Mouse (Mus musculus) embryonic facial prominence, embryonic 12.5 days (tissue): Measurements from ENCODE around the gene Nemp1. TPM values are rescaled to one million over a fixed set of nuclear protein-coding genes. Genes with fewer than 3 reads are reported as not detected.
A peak's percentile ranks its signal among the peaks of the same experiment; 100 is the strongest.
"Not testable (repeated sequence)": the region's sequence is repeated elsewhere in the genome, so short reads cannot be mapped to it uniquely, and the experiment has no call there.

Experiments
- ATAC-seq: fragments of 200-750 bp; cut with Nextera tagmentation; 2 replicates; pipeline ENCODE4 v1.8.0; 2017; ENCODE audit not compliant: insufficient number of reproducible peaks, insufficient read depth, low FRiP score, low TSS enrichment
- H3K27ac ChIP-seq: fragments of 300-500 bp; sonication (generic); 2 replicates; pipeline ENCODE4 v1.5.1; 2016; ENCODE audit warnings: mild to moderate bottlenecking
- H3K27me3 ChIP-seq: fragments of 300-500 bp; sonication (generic); 2 replicates; pipeline ENCODE4 v1.6.1; 2016; ENCODE audit warnings: mild to moderate bottlenecking, moderate library complexity
- H3K36me3 ChIP-seq: fragments of 300-500 bp; sonication (generic); 2 replicates; pipeline ENCODE4 v1.6.1; 2016; ENCODE audit warnings: mild to moderate bottlenecking
- H3K4me1 ChIP-seq: fragments of 300-500 bp; sonication (generic); 2 replicates; pipeline ENCODE4 v1.6.1; 2016
- H3K4me2 ChIP-seq: fragments of 300-500 bp; sonication (generic); replicated peaks from 2 replicates; pipeline ENCODE4 v1.6.1; 2016; ENCODE audit warnings: mild to moderate bottlenecking, moderate library complexity
- H3K4me3 ChIP-seq: fragments of 300-500 bp; sonication (generic); 2 replicates; pipeline ENCODE4 v1.5.1; 2016; ENCODE audit warnings: mild to moderate bottlenecking
- H3K9ac ChIP-seq: fragments of 300-500 bp; sonication (generic); 2 replicates; pipeline ENCODE4 v1.6.1; 2016; ENCODE audit warnings: mild to moderate bottlenecking, moderate library complexity
- H3K9me3 ChIP-seq: fragments of 300-500 bp; sonication (generic); 2 replicates; pipeline ENCODE4 v1.6.1; 2016; ENCODE audit warnings: mild to moderate bottlenecking, moderate library complexity
- WGBS: fragments of 180-500 bp; shearing (Covaris S2); methylation state at CpG from one replicate; pipeline ENCODE4 v1.1.7; 2016; 5-methylcytosine and 5-hydroxymethylcytosine counted together
- polyA plus RNA-seq: library from polyadenylated mRNA; unstranded; fragments of >200 nt; fragmentation: Nextera tagmentation; extraction: Ambion mirVana; gene quantifications from 2 replicates; pipeline ENCODE4 v1.2.1, GENCODE M21; 2016

The Nemp1 gene
- polyA plus RNA-seq, 1 experiment from 2014 or later: 11.9 TPM

DNA sequence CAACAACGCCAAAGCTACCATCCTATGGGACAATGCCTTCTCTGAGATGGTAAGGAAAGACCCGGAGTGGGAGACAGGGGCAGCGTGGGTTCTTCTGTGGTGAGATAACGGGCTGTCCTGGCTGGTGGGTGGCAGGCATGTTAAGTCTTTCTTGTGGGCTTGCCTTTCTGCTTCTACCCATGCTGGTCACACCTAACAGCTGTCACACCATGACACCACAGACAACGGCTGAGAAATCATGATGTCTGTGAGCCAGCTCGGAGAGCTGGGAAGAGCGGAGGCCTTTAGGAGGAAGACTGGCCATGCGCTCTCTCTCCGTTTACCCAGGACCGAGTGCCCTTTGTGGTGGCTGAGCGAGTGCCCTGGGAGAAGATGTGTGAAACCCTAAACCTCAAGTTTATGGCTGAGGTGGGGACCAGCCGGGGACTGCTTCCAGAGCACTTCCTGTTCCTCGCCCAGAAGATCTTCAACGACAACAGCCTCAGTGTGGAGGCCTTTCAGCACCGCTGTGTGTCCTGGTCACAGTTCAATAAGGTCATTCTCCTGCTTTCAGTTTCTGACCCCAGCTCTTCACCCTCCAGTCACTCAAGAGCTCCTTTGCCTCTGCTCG, 11.6 kb upstream of the Nemp1 start:
- H3K27ac ChIP-seq: no peak overlapping the region
- H3K9me3 ChIP-seq: no peaks in the 10 kb centered on the region
- H3K4me2 ChIP-seq: no peak overlapping the region
- H3K4me3 ChIP-seq: no peak overlapping the region
- peaks cover 13% of the 10 kb centered on the region; the same call in 1 of the 2 replicates for H3K4me1 ChIP-seq
- ATAC-seq: no peak
- no peak overlapping the region for H3K9ac ChIP-seq
- no peaks in the 10 kb centered on the region for H3K27me3 ChIP-seq
- WGBS: 65% methylated on average over 16 of the region's 16 CpGs
- H3K36me3 ChIP-seq: peaks cover 13% of the 10 kb centered on the region; the same call in 1 of the 2 replicates

DNA sequence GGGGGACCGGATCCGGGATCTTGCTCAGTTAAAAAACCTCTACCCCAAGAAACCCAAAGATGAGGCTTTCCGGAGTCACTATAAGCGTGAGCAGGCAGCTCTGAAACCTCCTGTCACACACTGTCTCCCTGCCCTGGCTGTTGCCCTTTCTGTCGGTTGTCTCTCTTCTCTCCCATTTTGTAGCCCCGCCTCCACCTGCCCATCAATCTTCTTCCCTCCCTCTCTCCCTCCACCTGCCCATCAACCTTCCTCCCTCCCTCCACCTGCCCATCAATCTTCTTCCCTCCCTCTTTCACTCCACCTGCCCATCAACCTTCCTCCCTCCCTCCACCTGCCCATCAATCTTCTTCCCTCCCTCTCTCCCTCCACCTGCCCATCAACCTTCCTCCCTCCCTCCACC, 9.1 kb upstream of the Nemp1 start:
- not testable (repeated sequence) for H3K4me2 ChIP-seq, H3K9ac ChIP-seq, H3K27me3 ChIP-seq, H3K9me3 ChIP-seq, H3K4me3 ChIP-seq, ATAC-seq, H3K27ac ChIP-seq
- Histone ChIP-seq H3K36me3 (peaks cover 19% of the 10 kb centered on the region), H3K4me1 (peaks cover 30% of the 10 kb centered on the region)
- WGBS: 55% methylated on average over 6 of the region's 6 CpGs

DNA sequence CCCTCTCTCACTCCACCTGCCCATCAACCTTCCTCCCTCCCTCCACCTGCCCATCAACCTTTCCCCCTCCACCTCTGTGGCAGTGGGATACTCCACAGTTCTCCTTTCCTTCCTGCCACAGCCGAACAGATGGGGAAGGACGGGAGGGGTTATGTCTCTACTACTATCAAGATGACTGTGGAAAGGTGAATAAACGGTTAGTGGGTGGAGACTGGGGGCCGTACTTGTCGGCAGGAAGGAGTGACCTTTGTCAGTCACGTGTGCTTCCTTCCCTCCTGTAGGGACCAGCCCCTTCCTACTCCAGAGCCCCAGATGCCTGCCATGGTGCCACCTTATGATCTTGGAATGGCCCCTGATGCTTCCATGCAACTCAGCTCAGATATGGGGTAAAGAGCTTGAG, 8.6 kb upstream of the Nemp1 start:
- peaks cover 30% of the 10 kb centered on the region for H3K4me1 ChIP-seq
- H3K4me3 ChIP-seq: no peak overlapping the region
- no peaks in the 10 kb centered on the region for H3K9me3 ChIP-seq
- H3K27ac ChIP-seq: no peak overlapping the region
- no peak for ATAC-seq
- no peak overlapping the region for H3K9ac ChIP-seq
- H3K36me3 ChIP-seq: peaks cover 23% of the 10 kb centered on the region
- H3K4me2 ChIP-seq: no peak overlapping the region
- WGBS: 15% methylated on average over 6 of the region's 6 CpGs
- no peaks in the 10 kb centered on the region for H3K27me3 ChIP-seq

DNA sequence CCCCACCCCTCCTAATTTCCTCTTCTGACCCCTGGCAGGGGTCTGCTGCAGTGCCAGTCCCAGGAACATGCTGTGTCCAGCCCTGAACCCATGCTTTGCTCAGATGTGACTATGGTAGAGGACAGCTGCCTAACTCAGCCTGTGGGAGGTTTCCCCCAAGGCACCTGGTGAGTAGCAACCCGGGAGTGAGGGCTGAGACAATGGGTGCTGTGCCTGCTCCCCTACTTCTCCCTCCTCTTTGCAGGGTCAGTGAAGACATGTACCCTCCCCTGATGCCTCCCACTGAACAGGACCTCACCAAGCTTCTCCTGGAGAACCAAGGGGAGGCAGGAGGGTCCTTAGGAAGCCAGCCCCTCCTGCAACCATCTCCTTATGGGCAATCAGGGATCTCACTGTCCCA, 7.2 kb upstream of the Nemp1 start:
- H3K4me1 ChIP-seq: peaks cover 44% of the 10 kb centered on the region
- no peak overlapping the region for H3K4me2 ChIP-seq
- no peak for ATAC-seq
- H3K27ac ChIP-seq: no peak overlapping the region
- H3K9me3 ChIP-seq: no peaks in the 10 kb centered on the region
- H3K36me3 ChIP-seq: peaks cover 33% of the 10 kb centered on the region
- H3K4me3 ChIP-seq: no peak overlapping the region
- H3K9ac ChIP-seq: no peak overlapping the region
- no peaks in the 10 kb centered on the region for H3K27me3 ChIP-seq
- 60% methylated on average over 1 of the region's 1 CpGs for WGBS

DNA sequence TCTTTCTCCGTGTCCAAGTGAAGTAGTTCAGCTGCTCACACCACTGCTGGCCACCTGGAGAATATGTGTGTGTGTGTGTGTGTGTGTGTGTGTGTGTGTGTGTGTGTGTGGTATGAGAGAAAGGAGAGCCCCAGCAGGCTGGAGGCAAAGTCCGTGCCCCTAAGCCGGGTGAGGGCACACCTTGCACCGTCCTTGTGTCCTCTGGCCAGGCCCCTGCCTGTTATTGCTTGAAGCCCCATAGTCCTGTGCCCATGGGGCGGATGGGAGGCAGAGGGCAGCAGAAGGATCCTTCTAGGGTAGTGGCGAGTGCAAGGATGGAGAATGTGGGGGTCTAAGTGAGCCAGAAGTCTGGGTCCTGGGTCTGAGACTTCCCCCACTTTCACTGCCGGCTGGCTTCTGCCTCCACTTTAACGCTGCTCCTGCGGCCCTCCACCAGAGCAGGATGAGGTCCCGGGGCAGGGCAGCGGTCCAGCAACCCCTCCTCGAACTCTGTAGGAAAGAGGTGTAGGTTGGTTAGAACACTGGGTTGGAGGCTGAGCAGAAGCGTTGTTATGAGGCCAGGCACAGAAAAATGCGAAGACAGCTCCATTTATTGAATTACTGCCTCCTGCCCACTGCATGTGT, 5.3 kb upstream of the Nemp1 start:
- Histone ChIP-seq H3K4me3 (peak overlapping the region; percentile 15; the same call in 1 of the 2 replicates), H3K9ac (peak overlapping the region; percentile 37), H3K4me1 (peaks cover 56% of the 10 kb centered on the region), H3K4me2 (peak overlapping the region; percentile 42), H3K27ac (peak overlapping the region; percentile 85), H3K9me3 (no peaks in the 10 kb centered on the region), H3K27me3 (no peaks in the 10 kb centered on the region), H3K36me3 (peaks cover 34% of the 10 kb centered on the region)
- ATAC-seq: no peak
- 23% methylated on average over 14 of the region's 14 CpGs for WGBS

DNA sequence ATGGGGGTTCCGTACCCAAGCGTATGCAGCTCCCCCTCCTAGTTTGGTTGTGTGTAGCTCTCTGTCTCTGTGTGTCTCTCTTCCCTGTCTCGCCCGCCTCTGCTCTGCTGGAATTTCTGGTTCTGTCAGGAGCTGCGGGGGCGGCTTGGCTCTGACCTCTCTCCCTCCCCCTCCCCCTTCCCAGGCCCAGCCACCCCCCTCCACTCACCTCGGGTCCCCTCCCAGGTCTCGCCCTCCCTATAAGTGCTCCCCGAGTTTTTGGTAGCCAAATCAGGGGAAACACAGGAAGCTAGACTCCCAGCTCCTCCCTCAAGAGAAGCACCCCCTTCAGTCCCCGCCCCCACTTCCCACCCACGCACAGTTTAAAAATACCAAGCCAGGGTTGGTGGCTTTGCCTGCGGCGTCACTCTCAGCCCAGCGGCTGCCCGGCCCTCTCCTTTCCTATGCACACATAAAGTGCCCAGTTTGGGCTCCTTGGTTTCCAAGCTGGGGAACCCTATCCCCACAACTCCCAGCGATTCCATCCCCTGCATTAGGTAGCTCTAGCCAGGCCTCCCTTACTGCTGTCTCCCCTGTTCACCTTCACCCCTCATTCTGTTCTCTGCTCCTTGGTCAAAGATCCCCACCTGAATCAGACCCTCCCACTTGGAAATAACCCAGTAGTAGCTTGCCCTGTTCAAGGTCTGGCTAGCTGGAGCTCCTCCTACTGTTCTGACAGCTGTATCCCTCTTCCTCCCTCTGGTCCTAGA, 4.6 kb upstream of the Nemp1 start:
- Histone ChIP-seq H3K9ac (peak overlapping the region; percentile 37), H3K4me3 (peak overlapping the region; percentile 15), H3K9me3 (no peaks in the 10 kb centered on the region), H3K4me2 (peak overlapping the region; percentile 42), H3K27ac (peak overlapping the region; percentile 85), H3K36me3 (peaks cover 34% of the 10 kb centered on the region), H3K4me1 (peaks cover 56% of the 10 kb centered on the region), H3K27me3 (no peaks in the 10 kb centered on the region)
- ATAC-seq: no peak
- WGBS: 10% methylated on average over 16 of the region's 16 CpGs

DNA sequence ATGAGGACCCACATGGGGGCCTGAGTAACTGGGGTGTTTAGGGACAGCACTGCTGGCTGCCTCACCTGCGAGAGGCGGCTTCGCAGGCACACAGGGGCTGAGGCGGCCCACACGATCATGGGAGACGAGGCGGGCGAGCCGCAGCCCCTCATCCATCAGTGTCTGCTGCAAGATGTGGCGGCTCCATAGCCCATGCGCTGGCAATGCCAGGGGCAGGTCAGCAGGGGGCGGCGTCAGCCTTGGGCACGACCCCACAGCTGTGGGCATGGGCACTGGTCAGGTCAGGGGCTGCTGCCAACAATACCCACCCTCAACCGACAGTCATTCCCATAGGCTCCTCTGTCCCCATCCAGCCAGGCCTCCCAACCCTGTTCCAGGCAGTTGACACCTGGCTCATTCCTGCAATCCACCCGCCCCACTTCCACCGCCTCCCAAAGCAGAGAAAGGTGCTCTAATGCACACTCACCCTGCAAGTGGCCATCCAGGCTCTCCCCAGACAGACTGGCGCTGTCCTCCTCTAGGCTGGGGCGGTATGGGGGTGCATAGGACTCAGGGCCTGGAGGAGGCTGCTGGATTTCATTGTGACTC, 3.9 kb upstream of the Nemp1 start:
- no peaks in the 10 kb centered on the region for H3K9me3 ChIP-seq
- H3K9ac ChIP-seq: peak overlapping the region; percentile 37
- peak overlapping the region; percentile 42 for H3K4me2 ChIP-seq
- no peaks in the 10 kb centered on the region for H3K27me3 ChIP-seq
- H3K36me3 ChIP-seq: peaks cover 34% of the 10 kb centered on the region
- peak overlapping the region; percentile 15; the same call in 1 of the 2 replicates for H3K4me3 ChIP-seq
- peak overlapping the region; percentile 85 for H3K27ac ChIP-seq
- ATAC-seq: no peak
- WGBS: 25% methylated on average over 19 of the region's 19 CpGs
- peaks cover 56% of the 10 kb centered on the region for H3K4me1 ChIP-seq

DNA sequence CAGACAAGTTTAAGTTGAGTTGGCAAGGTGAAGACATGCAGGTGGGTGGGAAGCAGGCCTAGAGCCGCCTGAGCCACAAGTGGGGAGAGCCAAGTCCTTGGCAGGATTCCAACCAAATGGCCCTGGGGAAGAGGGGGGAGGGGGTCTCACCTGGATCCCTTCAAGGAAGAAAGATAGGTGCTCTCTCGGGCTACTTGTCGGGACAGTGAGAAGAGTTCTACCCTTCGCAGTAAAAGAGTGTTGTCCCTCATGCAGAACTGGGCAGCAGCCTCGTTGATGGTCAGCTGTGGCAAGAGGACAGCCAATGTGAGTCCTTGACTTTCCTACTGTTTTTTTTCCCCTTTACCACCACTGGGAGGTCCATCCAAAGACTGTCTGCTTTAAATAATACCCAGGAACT, 3.1 kb upstream of the Nemp1 start:
- Histone ChIP-seq H3K9me3 (no peaks in the 10 kb centered on the region), H3K4me2 (peak overlapping the region; percentile 86), H3K27ac (peak overlapping the region; percentile 85; the same call in 1 of the 2 replicates), H3K4me3 (0 out of 2 replicates have a peak overlapping the region, but pooled peaks have one; percentile 15), H3K27me3 (no peaks in the 10 kb centered on the region), H3K9ac (no peak overlapping the region), H3K4me1 (peaks cover 52% of the 10 kb centered on the region), H3K36me3 (peaks cover 34% of the 10 kb centered on the region)
- WGBS: 27% methylated on average over 5 of the region's 5 CpGs
- ATAC-seq: no peak

DNA sequence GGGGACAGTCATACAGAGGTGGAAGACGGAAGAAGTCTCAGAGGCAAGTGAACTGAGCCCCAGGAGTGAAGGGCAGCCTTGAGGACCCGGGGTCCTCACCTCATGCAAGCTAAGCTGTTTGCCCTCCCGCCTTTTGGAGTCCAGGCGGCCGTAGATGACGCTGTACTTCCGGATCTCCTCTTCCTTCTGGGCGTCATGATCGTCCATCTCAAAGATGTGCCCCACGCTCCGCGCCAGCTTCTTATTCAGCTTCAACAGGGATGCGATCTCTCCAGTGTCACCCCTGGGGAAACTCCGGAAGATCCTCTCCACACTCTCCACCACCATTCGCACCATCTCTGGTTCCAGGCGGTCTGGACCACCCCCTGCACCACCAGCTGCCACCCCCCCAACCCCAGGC, 2.5 kb upstream of the Nemp1 start:
- 0 out of 2 replicates have a peak overlapping the region, but pooled peaks have one; percentile 85 for H3K27ac ChIP-seq
- no peaks in the 10 kb centered on the region for H3K27me3 ChIP-seq
- H3K36me3 ChIP-seq: peaks cover 34% of the 10 kb centered on the region
- H3K9ac ChIP-seq: peak overlapping the region; percentile 90; the same call in 1 of the 2 replicates
- no peaks in the 10 kb centered on the region for H3K9me3 ChIP-seq
- no peak for ATAC-seq
- peak overlapping the region; percentile 78 for H3K4me3 ChIP-seq
- peak overlapping the region; percentile 86 for H3K4me2 ChIP-seq
- WGBS: 28% methylated on average over 16 of the region's 16 CpGs
- H3K4me1 ChIP-seq: peaks cover 52% of the 10 kb centered on the region

DNA sequence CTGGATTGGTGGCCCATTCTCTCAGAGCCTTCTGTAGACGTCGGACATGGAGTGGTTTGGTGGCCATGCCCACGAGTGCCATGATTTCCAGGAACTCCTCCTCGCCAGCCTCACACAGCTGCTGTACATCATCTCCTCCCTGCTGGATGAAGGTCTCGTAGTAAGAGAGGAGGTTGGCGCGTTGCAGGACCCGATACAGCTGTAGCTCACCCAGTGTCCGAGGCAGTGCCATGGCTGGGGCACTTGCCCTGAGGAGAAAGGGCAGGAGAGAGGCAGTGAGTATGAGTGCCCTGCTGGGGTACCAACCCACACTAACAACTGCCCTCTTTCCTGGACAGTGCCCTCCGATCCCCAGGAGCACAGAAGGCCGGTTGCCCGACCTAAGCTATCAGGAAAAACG, 1.8 kb upstream of the Nemp1 start:
- peak overlapping the region; percentile 90 for H3K9ac ChIP-seq
- ATAC-seq: no peak
- no peak overlapping the region for H3K27ac ChIP-seq
- WGBS: 28% methylated on average over 13 of the region's 13 CpGs
- H3K36me3 ChIP-seq: peaks cover 33% of the 10 kb centered on the region
- no peaks in the 10 kb centered on the region for H3K9me3 ChIP-seq
- H3K4me3 ChIP-seq: peak overlapping the region; percentile 78
- H3K4me1 ChIP-seq: peaks cover 58% of the 10 kb centered on the region
- no peaks in the 10 kb centered on the region for H3K27me3 ChIP-seq
- H3K4me2 ChIP-seq: peak overlapping the region; percentile 86

DNA sequence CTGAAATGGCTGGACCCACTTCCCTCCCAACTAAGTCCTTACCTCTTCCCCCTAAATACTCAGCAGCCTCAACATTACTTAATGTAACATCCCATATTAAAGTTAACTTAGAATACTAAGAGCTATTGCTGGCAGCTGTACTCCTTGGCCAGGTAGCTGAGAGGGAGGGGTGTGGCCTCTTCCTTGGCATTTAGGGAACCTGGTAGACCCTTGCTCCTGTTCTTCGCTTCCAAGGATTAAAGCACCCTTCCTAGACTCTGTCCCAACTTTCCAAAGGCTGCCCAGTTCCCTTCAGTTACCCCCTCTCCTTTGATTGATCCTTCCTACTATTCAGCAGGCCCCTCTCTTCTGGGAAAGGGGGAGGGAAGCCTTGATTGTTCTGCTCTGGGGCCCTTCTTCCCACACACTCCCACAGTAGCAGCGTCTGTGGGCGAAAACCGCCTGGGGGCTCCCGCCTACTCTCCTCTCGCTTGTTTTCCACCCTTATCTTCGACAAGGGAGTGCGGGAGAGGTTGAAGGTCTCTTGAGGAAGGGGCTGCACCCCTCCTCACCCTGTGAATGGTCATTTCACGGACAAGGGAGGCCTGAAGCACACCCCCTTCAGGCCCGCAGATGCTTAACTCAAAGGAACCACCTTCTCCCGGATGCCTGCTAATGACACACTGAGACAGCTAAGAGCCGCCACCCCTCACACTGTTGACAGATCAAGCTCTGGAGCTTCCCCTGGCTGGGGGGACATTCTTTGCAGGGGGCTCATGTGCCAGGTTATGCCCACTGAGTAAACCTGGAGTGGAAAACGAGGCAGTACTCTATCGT, 1.1 kb upstream of the Nemp1 start:
- H3K9ac ChIP-seq: peak overlapping the region; percentile 90
- peak overlapping the region; percentile 86 for H3K4me2 ChIP-seq
- H3K9me3 ChIP-seq: no peaks in the 10 kb centered on the region
- H3K4me1 ChIP-seq: peaks cover 58% of the 10 kb centered on the region
- H3K4me3 ChIP-seq: peak overlapping the region; percentile 78
- peaks cover 26% of the 10 kb centered on the region for H3K36me3 ChIP-seq
- H3K27me3 ChIP-seq: no peaks in the 10 kb centered on the region
- H3K27ac ChIP-seq: peak overlapping the region; percentile 99
- 3% methylated on average over 14 of the region's 14 CpGs for WGBS
- ATAC-seq: no peak
